Mouse (Mus musculus) adrenal gland, adult 8-10 months (tissue): ENCODE results near the gene Mobp. TPM values are rescaled to one million over a fixed set of nuclear protein-coding genes. Genes with fewer than 3 reads are reported as not detected.

ENCODE experiments used
- DNase-seq: peaks from one replicate; pipeline ENCODE4 v3.0.0; 2022
- total RNA-seq, 4 experiments: library from RNA; stranded (reverse); gene quantifications; 2 replicates each; pipeline ENCODE4 v1.2.4; 2022

Gene Mobp
- total RNA-seq, 4 experiments from 2014 or later, result 0.23 to 0.59 (median 0.37) TPM

DNA sequence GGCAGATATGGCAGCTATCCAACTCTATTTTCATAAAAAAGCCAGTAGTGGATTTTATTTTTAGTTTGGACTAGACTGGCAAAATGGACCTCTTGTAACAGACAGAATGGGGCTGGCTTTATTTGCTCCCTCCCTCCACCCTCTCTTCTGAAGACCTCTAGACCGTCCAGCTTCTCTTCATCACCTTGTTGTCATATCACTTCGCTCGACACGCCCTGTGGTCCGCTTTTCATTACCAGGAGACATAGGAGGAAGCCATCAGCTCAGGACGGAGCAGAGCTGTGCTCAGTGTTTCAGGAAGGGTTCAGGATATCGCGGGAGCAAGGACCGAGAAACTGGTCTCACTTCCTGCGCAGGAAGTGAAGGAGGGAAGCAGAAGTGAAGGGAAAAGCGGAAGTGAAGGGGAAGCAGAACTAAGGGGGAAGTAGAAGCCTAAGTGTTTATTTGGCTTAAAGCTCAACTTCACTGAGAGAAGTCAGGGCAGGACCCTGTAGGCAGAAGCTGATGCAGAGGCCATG lies 65.5 kb downstream of the Mobp start:
- DNase-seq, result no peak

DNA sequence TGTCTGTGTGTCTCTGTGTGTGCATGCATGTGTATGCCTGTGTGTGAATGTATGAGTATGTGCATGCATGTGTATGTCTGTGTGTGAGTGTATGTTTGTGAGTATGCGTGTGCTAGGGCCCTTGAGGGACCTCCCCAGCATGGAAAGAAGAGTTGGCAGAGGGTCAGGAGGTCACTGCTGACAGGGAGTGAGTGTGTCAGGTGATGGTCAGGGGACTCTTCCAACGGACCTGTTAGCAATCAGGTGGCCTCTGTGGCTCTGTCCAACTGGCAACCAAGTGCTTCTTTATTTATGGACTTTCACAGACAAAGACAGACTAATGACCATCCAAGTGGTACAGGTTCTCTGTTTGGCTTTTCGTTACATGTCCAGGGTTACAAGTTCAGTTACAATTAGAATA lies 69.9 kb downstream of the Mobp start:
- DNase-seq, result no peak

Other genes with a start within 250 kb of the Mobp start
- gene Gorasp1, start 212.1 kb upstream of the Mobp start, total RNA-seq, result 10 to 100 TPM; 31.7 to 45.8 (median 42.3) TPM
- under 1 TPM; 0.09 to 0.43 (median 0.28) TPM for gene Ttc21a, start 212.1 kb upstream of the Mobp start, total RNA-seq
- 10 to 100 TPM in 3 of 4 experiments, 1 to 10 TPM in 1; 7.7 to 69.5 (median 16.0) TPM for gene Csrnp1, start 165.0 kb upstream of the Mobp start, total RNA-seq
- gene Xirp1, start 126.1 kb upstream of the Mobp start, total RNA-seq, result under 1 TPM; 0.06 to 0.16 (median 0.10) TPM
- gene Cx3cr1, start 79.8 kb upstream of the Mobp start, total RNA-seq, result 10 to 100 TPM in 2 of 4 experiments, 1 to 10 TPM in 2; 5.7 to 18.2 (median 12.4) TPM
- not detected for gene Ccr8, start 57.6 kb upstream of the Mobp start, total RNA-seq
- gene Slc25a38, start 39.3 kb upstream of the Mobp start, total RNA-seq, result 10 to 100 TPM; 30.0 to 35.8 (median 30.9) TPM
- 100 to 1,000 TPM; 670 to 850 (median 733) TPM for gene Rpsa, start 22.0 kb upstream of the Mobp start, total RNA-seq
- 10 to 100 TPM in 1 of 4 experiments, 1 to 10 TPM in 3; 5.5 to 10.8 (median 7.0) TPM for gene Myrip, start 151.8 kb downstream of the Mobp start, total RNA-seq